Mouse (Mus musculus): ENCODE results near the gene Foxk1. TPM values are rescaled to one million over a fixed set of nuclear protein-coding genes. Genes with fewer than 3 reads are reported as not detected.

The Foxk1 gene
- polyA plus RNA-seq, 1 experiment from 2014 or later, result 8.4 TPM

- Histone ChIP-seq H3K4me2 (replicated peaks) (no peak overlapping the region), H3K4me3 (no peak overlapping the region), H3K36me3 (no peaks in the 10 kb centered on the region), H3K27me3 (no peaks in the 10 kb centered on the region), H3K9ac (no peak overlapping the region), H3K27ac (peak overlapping the region; percentile 76), H3K9me3 (peaks cover 4% of the 10 kb centered on the region; the same call in 1 of the 2 replicates), H3K4me1 (peaks cover 14% of the 10 kb centered on the region)
- no peak for ATAC-seq (ENCODE audit: insufficient number of reproducible peaks, insufficient read depth, low FRiP score, low TSS enrichment)
- 29% methylated on average over 6 of the region's 6 CpGs for WGBS
Measured at GRCm38 (mm10) chr5:142372207-142372606, 29.1 kb upstream of the Foxk1 start.

- 93% methylated on average over 9 of the region's 9 CpGs for WGBS
- Histone ChIP-seq H3K4me2 (replicated peaks) (no peak overlapping the region), H3K36me3 (no peaks in the 10 kb centered on the region), H3K4me3 (no peak overlapping the region), H3K27me3 (no peaks in the 10 kb centered on the region), H3K9me3 (peaks cover 4% of the 10 kb centered on the region; the same call in 1 of the 2 replicates), H3K27ac (no peak overlapping the region), H3K9ac (no peak overlapping the region), H3K4me1 (peaks cover 8% of the 10 kb centered on the region)
- no peak for ATAC-seq (ENCODE audit: insufficient number of reproducible peaks, insufficient read depth, low FRiP score, low TSS enrichment)
Measured at GRCm38 (mm10) chr5:142374343-142374742, 27.0 kb upstream of the Foxk1 start.

- H3K9me3 ChIP-seq, result peaks cover 4% of the 10 kb centered on the region; the same call in 1 of the 2 replicates
- H3K4me3 ChIP-seq, result no peak overlapping the region
- peaks cover 19% of the 10 kb centered on the region for H3K4me1 ChIP-seq
- 94% methylated on average over 5 of the region's 5 CpGs for WGBS
- H3K9ac ChIP-seq, result no peak overlapping the region
- no peaks in the 10 kb centered on the region for H3K27me3 ChIP-seq
- no peak overlapping the region for H3K4me2 ChIP-seq (replicated peaks)
- H3K36me3 ChIP-seq, result no peaks in the 10 kb centered on the region
- no peak overlapping the region for H3K27ac ChIP-seq
- no peak for ATAC-seq (ENCODE audit: insufficient number of reproducible peaks, insufficient read depth, low FRiP score, low TSS enrichment)
Measured at GRCm38 (mm10) chr5:142375641-142376040, 25.7 kb upstream of the Foxk1 start.

DNA sequence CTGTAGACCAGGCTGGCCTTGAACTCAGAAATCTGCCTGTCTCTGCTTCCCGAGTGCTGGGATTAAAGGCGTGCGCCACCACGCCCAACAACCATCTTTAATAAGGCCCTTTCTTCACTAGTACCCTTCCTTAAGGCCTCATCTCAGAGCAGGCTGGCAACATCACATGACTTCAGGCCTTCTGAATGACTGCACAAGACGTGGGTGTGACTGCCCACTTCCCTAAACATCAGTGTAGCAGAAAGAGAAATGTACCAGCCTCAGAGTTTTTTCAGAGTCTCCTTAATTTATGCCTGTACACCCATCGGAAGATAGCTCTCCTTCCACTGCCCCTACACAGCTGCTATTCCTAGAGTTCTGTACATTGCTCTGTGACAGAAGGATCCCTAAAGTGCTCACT lies 25.2 kb upstream of the Foxk1 start:
- 87% methylated on average over 6 of the region's 6 CpGs for WGBS
- H3K9me3 ChIP-seq, result peaks cover 4% of the 10 kb centered on the region; the same call in 1 of the 2 replicates
- no peak overlapping the region for H3K4me3 ChIP-seq
- no peaks in the 10 kb centered on the region for H3K27me3 ChIP-seq
- no peak for ATAC-seq (ENCODE audit: insufficient number of reproducible peaks, insufficient read depth, low FRiP score, low TSS enrichment)
- H3K9ac ChIP-seq, result no peak overlapping the region
- no peak overlapping the region for H3K27ac ChIP-seq
- no peaks in the 10 kb centered on the region for H3K36me3 ChIP-seq
- H3K4me1 ChIP-seq, result peaks cover 22% of the 10 kb centered on the region
- H3K4me2 ChIP-seq (replicated peaks), result no peak overlapping the region

GRCm38 (mm10) chr5:142378068-142378467 lies 23.2 kb upstream of the Foxk1 start:
- no peak for ATAC-seq (ENCODE audit: insufficient number of reproducible peaks, insufficient read depth, low FRiP score, low TSS enrichment)
- no peaks in the 10 kb centered on the region for H3K27me3 ChIP-seq
- H3K9me3 ChIP-seq, result peaks cover 4% of the 10 kb centered on the region; the same call in 1 of the 2 replicates
- no peak overlapping the region for H3K4me2 ChIP-seq (replicated peaks)
- peaks cover 13% of the 10 kb centered on the region for H3K4me1 ChIP-seq
- no peaks in the 10 kb centered on the region for H3K36me3 ChIP-seq
- H3K4me3 ChIP-seq, result no peak overlapping the region
- H3K27ac ChIP-seq, result no peak overlapping the region
- 82% methylated on average over 2 of the region's 2 CpGs for WGBS
- no peak overlapping the region for H3K9ac ChIP-seq

DNA sequence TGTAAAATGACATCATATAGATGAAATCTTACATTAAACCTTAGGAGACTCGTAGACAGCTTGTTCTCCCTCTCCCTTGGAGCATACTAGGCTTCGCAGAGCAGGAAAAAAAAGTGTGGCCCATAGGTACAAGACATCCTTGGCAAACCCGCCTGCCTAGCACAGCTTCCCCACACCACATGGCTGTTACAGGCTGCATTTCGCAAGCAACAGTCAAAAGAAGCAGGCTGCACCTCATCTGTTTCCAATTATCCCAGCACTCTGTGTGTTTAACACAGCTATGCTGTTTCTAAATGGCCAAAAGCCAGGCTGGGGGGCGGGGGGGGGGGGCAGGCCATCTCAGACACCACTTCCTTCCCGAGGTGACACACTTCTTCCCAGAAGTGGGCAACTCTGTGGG lies 20.8 kb upstream of the Foxk1 start:
- Histone ChIP-seq H3K4me1 (peaks cover 28% of the 10 kb centered on the region), H3K4me2 (replicated peaks) (no peak overlapping the region), H3K27me3 (no peaks in the 10 kb centered on the region), H3K9me3 (no peaks in the 10 kb centered on the region), H3K27ac (peak overlapping the region; percentile 90), H3K36me3 (no peaks in the 10 kb centered on the region), H3K9ac (no peak overlapping the region), H3K4me3 (no peak overlapping the region)
- 20% methylated on average over 6 of the region's 6 CpGs for WGBS
- ATAC-seq (ENCODE audit: insufficient number of reproducible peaks, insufficient read depth, low FRiP score, low TSS enrichment), result peak; percentile 70

DNA sequence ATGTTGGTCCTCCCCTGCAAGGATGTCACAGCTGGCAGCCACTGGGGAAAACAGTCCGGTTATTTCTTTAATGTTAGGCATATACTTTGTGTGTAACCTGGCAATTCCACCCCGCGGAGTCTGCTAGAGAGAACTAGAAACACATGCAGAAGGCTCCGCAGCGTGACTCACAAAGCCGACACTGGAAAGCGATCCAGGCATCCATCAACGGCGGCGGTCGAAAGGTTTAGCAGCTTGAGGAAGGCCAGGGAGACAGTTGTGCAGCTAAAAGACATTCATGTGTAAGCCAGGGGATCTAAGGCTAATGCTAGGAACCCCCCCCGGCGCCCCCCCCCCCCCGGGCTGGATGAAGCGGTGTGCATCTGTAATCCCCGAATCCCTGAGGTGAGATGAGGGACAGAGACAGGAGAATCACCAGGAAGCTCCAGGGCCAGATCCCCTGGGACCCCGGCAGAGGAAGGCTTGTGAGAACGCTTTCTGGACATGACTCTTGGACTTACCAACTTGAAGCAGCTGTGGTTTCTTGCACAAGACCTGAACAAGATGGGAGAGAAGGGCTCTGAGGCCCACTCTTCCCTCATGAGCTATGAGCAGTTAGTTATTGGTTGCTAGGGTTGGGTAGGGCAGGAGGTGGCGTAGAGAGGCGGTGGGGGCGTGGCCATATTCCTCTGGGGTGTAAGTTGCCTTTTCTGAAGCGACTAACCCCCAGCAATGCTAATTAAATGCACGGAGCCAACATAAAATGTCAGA lies 16.2 kb upstream of the Foxk1 start:
- H3K9me3 ChIP-seq, result no peaks in the 10 kb centered on the region
- peaks cover 43% of the 10 kb centered on the region for H3K4me1 ChIP-seq
- 0 out of 2 replicates have a peak overlapping the region, but pooled peaks have one; percentile 25 for H3K9ac ChIP-seq
- no peak for ATAC-seq (ENCODE audit: insufficient number of reproducible peaks, insufficient read depth, low FRiP score, low TSS enrichment)
- H3K4me3 ChIP-seq, result no peak overlapping the region
- H3K27ac ChIP-seq, result peak overlapping the region; percentile 95
- H3K36me3 ChIP-seq, result no peaks in the 10 kb centered on the region
- H3K27me3 ChIP-seq, result no peaks in the 10 kb centered on the region
- 15% methylated on average over 23 of the region's 23 CpGs for WGBS
- peak overlapping the region; percentile 30 for H3K4me2 ChIP-seq (replicated peaks)

DNA sequence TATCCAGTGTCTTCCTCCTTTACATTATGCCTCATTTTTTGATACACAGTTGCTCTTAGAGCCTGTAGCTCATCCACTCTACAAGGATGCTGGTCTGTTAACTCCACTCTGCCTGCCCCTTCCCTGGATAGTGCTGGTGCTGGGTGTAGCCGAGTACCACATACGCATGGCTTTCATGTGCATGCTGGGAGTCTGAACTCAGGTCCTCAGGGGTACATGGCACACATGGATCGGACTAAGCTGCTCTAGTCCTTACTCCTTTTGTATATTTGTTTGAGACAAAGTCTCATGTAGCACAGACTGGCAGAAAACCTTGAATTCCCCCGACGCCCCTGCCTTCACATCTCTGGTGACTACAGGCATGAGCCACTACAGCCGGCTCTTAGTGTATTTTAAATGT lies 15.0 kb upstream of the Foxk1 start:
- Histone ChIP-seq H3K4me2 (replicated peaks) (peak overlapping the region; percentile 12; the same call in 1 of the 2 replicates), H3K9me3 (no peaks in the 10 kb centered on the region), H3K4me1 (peaks cover 40% of the 10 kb centered on the region), H3K27ac (peak overlapping the region; percentile 95), H3K27me3 (no peaks in the 10 kb centered on the region), H3K9ac (no peak overlapping the region), H3K36me3 (no peaks in the 10 kb centered on the region), H3K4me3 (no peak overlapping the region)
- 39% methylated on average over 6 of the region's 6 CpGs for WGBS
- ATAC-seq (ENCODE audit: insufficient number of reproducible peaks, insufficient read depth, low FRiP score, low TSS enrichment), result no peak

DNA sequence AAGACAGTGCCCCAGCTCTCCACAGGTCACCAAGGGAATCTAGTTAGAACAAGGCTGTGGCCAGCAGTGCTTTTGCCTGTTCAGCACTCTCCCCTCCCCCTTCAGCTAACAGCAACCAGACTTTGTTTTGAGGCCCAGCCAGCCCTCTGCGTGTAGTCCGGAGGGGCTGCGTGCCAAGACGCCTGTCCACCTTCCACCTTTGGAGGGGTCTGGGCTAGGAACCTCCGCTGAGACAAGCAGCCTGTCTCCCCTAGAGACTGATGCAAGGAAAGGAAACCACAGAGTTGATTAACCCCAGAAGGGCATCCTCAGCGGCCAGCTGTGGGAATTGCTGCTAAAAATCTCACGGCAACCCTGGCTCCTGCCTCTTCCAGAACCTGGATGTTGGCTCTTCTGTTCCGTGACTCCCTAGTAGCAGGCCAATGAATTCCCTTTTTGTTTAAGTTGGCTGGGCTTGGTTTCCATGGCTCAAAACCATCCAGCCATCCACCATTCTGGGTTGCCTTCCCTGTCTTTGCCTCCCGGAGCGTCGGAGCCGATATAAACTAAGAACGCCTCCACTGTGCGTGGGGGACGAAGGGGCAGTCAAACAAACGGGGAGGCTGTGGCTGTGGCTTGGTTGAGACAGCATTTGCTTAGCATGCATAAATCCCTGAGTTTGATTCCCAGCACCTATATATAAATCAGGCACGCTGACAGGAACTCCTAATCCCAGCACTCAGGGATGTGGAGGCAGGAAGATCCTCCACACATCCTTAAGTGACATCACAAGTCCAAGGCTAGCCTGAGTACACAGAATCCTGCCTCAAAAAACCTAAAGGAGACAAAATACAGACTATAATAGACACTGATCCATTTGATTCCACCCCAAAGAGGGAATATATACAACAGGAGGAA lies 14.3 kb upstream of the Foxk1 start:
- Histone ChIP-seq H3K9me3 (no peaks in the 10 kb centered on the region), H3K9ac (no peak overlapping the region), H3K36me3 (no peaks in the 10 kb centered on the region), H3K27ac (peak overlapping the region; percentile 95), H3K4me1 (peaks cover 47% of the 10 kb centered on the region), H3K4me3 (no peak overlapping the region), H3K4me2 (replicated peaks) (peak overlapping the region; percentile 12; the same call in 1 of the 2 replicates), H3K27me3 (no peaks in the 10 kb centered on the region)
- ATAC-seq (ENCODE audit: insufficient number of reproducible peaks, insufficient read depth, low FRiP score, low TSS enrichment), result peak; percentile 58; the same call in 1 of the 2 replicates
- 33% methylated on average over 17 of the region's 17 CpGs for WGBS

GRCm38 (mm10) chr5:142387716-142388115 lies 13.6 kb upstream of the Foxk1 start:
- no peak for ATAC-seq (ENCODE audit: insufficient number of reproducible peaks, insufficient read depth, low FRiP score, low TSS enrichment)
- H3K27ac ChIP-seq, result peak overlapping the region; percentile 95
- no peak overlapping the region for H3K4me3 ChIP-seq
- no peaks in the 10 kb centered on the region for H3K36me3 ChIP-seq
- H3K4me1 ChIP-seq, result peaks cover 51% of the 10 kb centered on the region
- WGBS, result 73% methylated on average over 4 of the region's 4 CpGs
- H3K9ac ChIP-seq, result no peak overlapping the region
- H3K4me2 ChIP-seq (replicated peaks), result no peak overlapping the region
- H3K9me3 ChIP-seq, result no peaks in the 10 kb centered on the region
- H3K27me3 ChIP-seq, result no peaks in the 10 kb centered on the region

DNA sequence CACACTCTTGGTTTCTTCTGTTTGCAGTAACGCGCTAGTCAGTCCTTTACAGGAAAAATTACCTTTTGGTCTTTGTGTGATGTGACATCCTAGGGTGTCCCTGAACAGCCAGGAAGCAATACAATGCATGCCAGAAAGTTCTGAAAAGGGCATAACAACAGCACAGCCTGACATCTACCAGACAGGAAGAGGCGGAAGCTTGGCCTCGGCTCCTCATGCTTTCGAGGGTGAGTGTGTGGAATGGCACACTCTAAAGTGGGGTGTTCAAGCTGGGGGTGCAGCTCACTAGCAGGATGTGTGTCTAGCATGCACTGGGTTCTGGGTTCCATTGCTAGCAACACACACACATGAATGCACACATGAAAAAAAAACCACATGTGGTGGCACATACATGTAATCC lies 9.6 kb upstream of the Foxk1 start:
- Histone ChIP-seq H3K27ac (no peak overlapping the region), H3K4me1 (peaks cover 27% of the 10 kb centered on the region), H3K4me2 (replicated peaks) (no peak overlapping the region)

More for the DNA sequence above, 9.6 kb upstream of the Foxk1 start:
- no peak overlapping the region for H3K4me3 ChIP-seq
- H3K9ac ChIP-seq, result no peak overlapping the region
- H3K9me3 ChIP-seq, result no peaks in the 10 kb centered on the region
- no peaks in the 10 kb centered on the region for H3K36me3 ChIP-seq
- ATAC-seq (ENCODE audit: insufficient number of reproducible peaks, insufficient read depth, low FRiP score, low TSS enrichment), result no peak
- WGBS, result 71% methylated on average over 5 of the region's 5 CpGs
- H3K27me3 ChIP-seq, result no peaks in the 10 kb centered on the region
